Mouse (Mus musculus): ENCODE results near the gene Xpo4. TPM values are rescaled to one million over a fixed set of nuclear protein-coding genes. Genes with fewer than 3 reads are reported as not detected.
A peak's percentile ranks its signal among the peaks of the same experiment; 100 is the strongest.

Xpo4 gene
- polyA plus RNA-seq, 1 experiment from 2014 or later: 18.6 TPM

DNA sequence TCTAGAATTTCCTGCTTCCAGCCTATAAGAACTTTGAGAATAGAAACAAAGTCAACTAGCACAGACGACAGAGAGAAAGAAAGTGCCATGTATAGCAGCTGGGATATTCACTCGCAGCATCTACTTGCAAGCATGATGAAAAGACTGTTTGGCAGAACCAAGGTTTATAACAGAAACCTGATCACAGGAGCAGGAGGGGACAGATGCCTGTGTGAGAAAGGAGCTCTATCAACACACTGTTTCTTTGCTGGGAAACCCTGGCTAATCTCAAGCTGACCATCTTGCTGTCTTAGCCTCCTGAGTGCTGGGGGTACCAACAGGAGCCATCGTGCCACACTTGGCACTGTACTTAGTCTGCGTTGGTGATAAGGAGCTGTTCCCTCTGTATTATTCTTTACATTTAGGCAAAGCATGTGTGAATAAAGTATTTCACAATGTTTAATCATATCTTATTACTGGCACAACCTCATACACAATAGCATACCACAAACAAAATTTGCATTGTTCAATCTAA, 55.4 kb downstream of the Xpo4 start:
- H3K4me2 ChIP-seq (ENCODE audit: low read length): no peak overlapping the region
- 67% methylated on average over 4 of the region's 4 CpGs for WGBS
- ATAC-seq (ENCODE audit: insufficient number of reproducible peaks, insufficient read depth, low FRiP score, low read depth): no peak

DNA sequence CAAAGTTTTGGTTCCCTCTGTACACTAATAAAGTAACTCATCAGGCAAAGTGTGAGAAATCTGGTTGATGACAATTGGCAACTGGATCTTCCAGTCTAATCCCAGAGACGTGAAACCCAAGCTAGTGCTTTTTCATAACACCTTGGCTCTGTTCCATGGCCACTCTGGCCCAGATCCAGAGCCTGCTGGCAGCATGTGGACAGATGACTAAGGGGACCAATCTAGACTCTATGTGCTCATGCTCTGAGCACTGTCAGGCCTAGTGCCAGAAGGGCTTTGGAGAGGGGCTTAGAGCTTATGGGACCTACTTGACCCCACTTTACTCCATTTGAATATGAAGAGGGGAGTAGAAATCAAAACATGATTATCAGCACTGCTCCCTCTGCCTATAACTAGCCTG, 57.7 kb downstream of the Xpo4 start:
- 3% methylated on average over 1 of the region's 1 CpGs for WGBS
- no peak overlapping the region for H3K9ac ChIP-seq (ENCODE audit: low read length)
- peak overlapping the region in 1 of 2 experiments; percentile 51; a peak in 1 of 4 replicates for H3K27ac ChIP-seq (replicated peaks in 1 of 2; ENCODE audit: control insufficient read depth in 1 of 2, insufficient read depth in 1 of 2, low read depth in 2 of 2, low read length in 2 of 2)
- H3K4me3 ChIP-seq (ENCODE audit: control insufficient read depth in 1 of 2, insufficient read depth in 1 of 2, low read depth in 1 of 2, low read length in 2 of 2): no peak overlapping the region
- H3K4me2 ChIP-seq (ENCODE audit: low read length): peak overlapping the region; percentile 26
- H3K4me1 ChIP-seq (ENCODE audit: control insufficient read depth in 2 of 2, insufficient read depth in 2 of 2, low read length in 2 of 2): peaks cover 2 to 17% of the 10 kb centered on the region in 2 experiments
- no peaks in the 10 kb centered on the region for H3K9me3 ChIP-seq (ENCODE audit: control insufficient read depth, low read length)
- ATAC-seq (ENCODE audit: insufficient number of reproducible peaks, insufficient read depth, low FRiP score, low read depth): peak; percentile 95
- peaks cover 23% of the 10 kb centered on the region for H3K36me3 ChIP-seq (ENCODE audit: control insufficient read depth, insufficient read depth, low read length)
- no peaks in the 10 kb centered on the region for H3K27me3 ChIP-seq (ENCODE audit: control insufficient read depth, insufficient read depth, low read length)

More for the DNA sequence above, 55.4 kb downstream of the Xpo4 start:
- Histone ChIP-seq H3K27me3 (ENCODE audit: control insufficient read depth, insufficient read depth, low read length) (no peaks in the 10 kb centered on the region), H3K9me3 (ENCODE audit: control insufficient read depth, low read length) (no peaks in the 10 kb centered on the region), H3K4me1 (ENCODE audit: control insufficient read depth in 2 of 2, insufficient read depth in 2 of 2, low read length in 2 of 2) (peaks cover 2 to 22% of the 10 kb centered on the region in 2 experiments), H3K27ac (replicated peaks in 1 of 2; ENCODE audit: control insufficient read depth in 1 of 2, insufficient read depth in 1 of 2, low read depth in 2 of 2, low read length in 2 of 2) (no peak overlapping the region), H3K36me3 (ENCODE audit: control insufficient read depth, insufficient read depth, low read length) (peaks cover 10% of the 10 kb centered on the region; the same call in 1 of the 2 replicates), H3K9ac (ENCODE audit: low read length) (no peak overlapping the region), H3K4me3 (ENCODE audit: control insufficient read depth in 1 of 2, insufficient read depth in 1 of 2, low read depth in 1 of 2, low read length in 2 of 2) (no peak overlapping the region)

GRCm38 (mm10) chr14:57606663-57607365, 58.4 kb downstream of the Xpo4 start:
- no peaks in the 10 kb centered on the region for H3K27me3 ChIP-seq (ENCODE audit: control insufficient read depth, insufficient read depth, low read length)
- ATAC-seq (ENCODE audit: insufficient number of reproducible peaks, insufficient read depth, low FRiP score, low read depth): no peak
- H3K9me3 ChIP-seq (ENCODE audit: control insufficient read depth, low read length): no peaks in the 10 kb centered on the region
- H3K36me3 ChIP-seq (ENCODE audit: control insufficient read depth, insufficient read depth, low read length): peaks cover 30% of the 10 kb centered on the region
- H3K4me1 ChIP-seq (ENCODE audit: control insufficient read depth in 2 of 2, insufficient read depth in 2 of 2, low read length in 2 of 2): peaks cover 2 to 17% of the 10 kb centered on the region in 2 experiments
- WGBS: 60% methylated on average over 8 of the region's 8 CpGs
- no peak overlapping the region for H3K27ac ChIP-seq (replicated peaks in 1 of 2; ENCODE audit: control insufficient read depth in 1 of 2, insufficient read depth in 1 of 2, low read depth in 2 of 2, low read length in 2 of 2)
- H3K4me3 ChIP-seq (ENCODE audit: control insufficient read depth in 1 of 2, insufficient read depth in 1 of 2, low read depth in 1 of 2, low read length in 2 of 2): no peak overlapping the region
- no peak overlapping the region for H3K9ac ChIP-seq (ENCODE audit: low read length)
- no peak overlapping the region for H3K4me2 ChIP-seq (ENCODE audit: low read length)

GRCm38 (mm10) chr14:57593279-57593678, 72.0 kb downstream of the Xpo4 start:
- no peaks in the 10 kb centered on the region for H3K4me1 ChIP-seq (ENCODE audit: control insufficient read depth in 2 of 2, insufficient read depth in 2 of 2, low read length in 2 of 2)
- no peak overlapping the region for H3K4me3 ChIP-seq (ENCODE audit: control insufficient read depth in 1 of 2, insufficient read depth in 1 of 2, low read depth in 1 of 2, low read length in 2 of 2)
- H3K9ac ChIP-seq (ENCODE audit: low read length): no peak overlapping the region
- H3K4me2 ChIP-seq (ENCODE audit: low read length): no peak overlapping the region
- no peak for ATAC-seq (ENCODE audit: insufficient number of reproducible peaks, insufficient read depth, low FRiP score, low read depth)
- H3K9me3 ChIP-seq (ENCODE audit: control insufficient read depth, low read length): no peaks in the 10 kb centered on the region
- 93% methylated on average over 5 of the region's 5 CpGs for WGBS
- H3K36me3 ChIP-seq (ENCODE audit: control insufficient read depth, insufficient read depth, low read length): peaks cover 82% of the 10 kb centered on the region
- H3K27me3 ChIP-seq (ENCODE audit: control insufficient read depth, insufficient read depth, low read length): no peaks in the 10 kb centered on the region
- H3K27ac ChIP-seq (replicated peaks in 1 of 2; ENCODE audit: control insufficient read depth in 1 of 2, insufficient read depth in 1 of 2, low read depth in 2 of 2, low read length in 2 of 2): no peak overlapping the region

DNA sequence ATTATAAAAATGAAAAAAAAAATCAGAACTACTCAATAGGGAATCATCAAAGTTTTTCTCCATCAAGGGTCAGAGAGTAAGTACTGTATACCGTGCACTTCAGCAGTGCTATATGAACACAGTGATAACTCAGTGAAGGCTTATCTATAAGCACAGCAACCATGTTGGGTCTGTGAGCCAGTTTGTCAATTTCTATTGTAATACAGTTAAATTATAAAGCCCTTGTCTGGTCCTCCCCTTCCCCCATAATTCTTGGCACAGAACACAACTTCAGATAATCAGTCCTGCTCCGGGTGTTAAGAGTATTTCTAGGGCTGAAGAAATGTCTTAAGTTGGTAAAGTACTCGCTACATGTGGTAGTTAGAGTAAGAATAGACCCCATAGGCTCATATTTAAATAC, 73.4 kb downstream of the Xpo4 start:
- H3K9ac ChIP-seq (ENCODE audit: low read length): no peak overlapping the region
- H3K27me3 ChIP-seq (ENCODE audit: control insufficient read depth, insufficient read depth, low read length): no peaks in the 10 kb centered on the region
- no peak overlapping the region for H3K4me3 ChIP-seq (ENCODE audit: control insufficient read depth in 1 of 2, insufficient read depth in 1 of 2, low read depth in 1 of 2, low read length in 2 of 2)
- no peaks in the 10 kb centered on the region for H3K4me1 ChIP-seq (ENCODE audit: control insufficient read depth in 2 of 2, insufficient read depth in 2 of 2, low read length in 2 of 2)
- H3K9me3 ChIP-seq (ENCODE audit: control insufficient read depth, low read length): no peaks in the 10 kb centered on the region
- peaks cover 87% of the 10 kb centered on the region for H3K36me3 ChIP-seq (ENCODE audit: control insufficient read depth, insufficient read depth, low read length)
- no peak for ATAC-seq (ENCODE audit: insufficient number of reproducible peaks, insufficient read depth, low FRiP score, low read depth)
- H3K4me2 ChIP-seq (ENCODE audit: low read length): no peak overlapping the region
- H3K27ac ChIP-seq (replicated peaks in 1 of 2; ENCODE audit: control insufficient read depth in 1 of 2, insufficient read depth in 1 of 2, low read depth in 2 of 2, low read length in 2 of 2): no peak overlapping the region
- 83% methylated on average over 3 of the region's 3 CpGs for WGBS

DNA sequence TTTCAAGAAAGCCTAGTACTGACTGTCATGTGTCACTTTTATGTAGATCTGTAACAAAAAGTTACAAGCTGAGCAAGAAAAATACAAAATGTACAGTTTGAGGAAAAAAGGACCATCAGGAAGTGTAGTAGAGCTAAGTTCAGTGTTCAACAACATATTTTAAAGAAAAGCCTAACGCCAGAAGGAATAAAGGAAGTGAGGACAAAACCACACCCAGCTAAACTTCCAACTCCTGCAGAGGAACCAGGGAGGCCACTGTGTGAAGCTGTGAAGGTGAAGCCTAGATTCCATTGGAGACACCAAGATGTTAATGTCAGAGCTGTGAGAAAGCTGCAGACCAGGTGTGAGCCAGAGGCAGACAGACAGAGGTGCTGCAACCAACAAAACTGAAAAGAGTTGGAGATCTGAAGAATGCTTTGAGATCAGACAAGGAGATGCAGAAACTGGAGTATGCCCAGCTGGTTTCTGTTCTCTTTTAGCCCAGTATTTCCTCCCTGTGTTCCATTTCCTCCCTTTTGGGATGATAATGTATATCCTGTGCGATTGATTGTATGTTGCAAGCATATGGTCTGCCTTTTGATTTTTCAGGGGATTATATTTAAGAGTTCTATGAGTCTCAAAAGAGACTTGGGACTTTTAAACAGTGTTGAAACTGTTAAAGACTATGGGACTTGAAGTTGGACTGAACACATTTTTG, 88.7 kb downstream of the Xpo4 start:
- Histone ChIP-seq H3K27me3 (ENCODE audit: control insufficient read depth, insufficient read depth, low read length) (no peaks in the 10 kb centered on the region), H3K9me3 (ENCODE audit: control insufficient read depth, low read length) (peaks cover 7% of the 10 kb centered on the region), H3K4me1 (ENCODE audit: control insufficient read depth in 2 of 2, insufficient read depth in 2 of 2, low read length in 2 of 2) (no peaks in the 10 kb centered on the region), H3K27ac (replicated peaks in 1 of 2; ENCODE audit: control insufficient read depth in 1 of 2, insufficient read depth in 1 of 2, low read depth in 2 of 2, low read length in 2 of 2) (no peak overlapping the region), H3K4me3 (ENCODE audit: control insufficient read depth in 1 of 2, insufficient read depth in 1 of 2, low read depth in 1 of 2, low read length in 2 of 2) (no peak overlapping the region), H3K36me3 (ENCODE audit: control insufficient read depth, insufficient read depth, low read length) (peaks cover 34% of the 10 kb centered on the region), H3K9ac (ENCODE audit: low read length) (no peak overlapping the region), H3K4me2 (ENCODE audit: low read length) (no peak overlapping the region)
- no peak for ATAC-seq (ENCODE audit: insufficient number of reproducible peaks, insufficient read depth, low FRiP score, low read depth)
- 97% methylated on average over 2 of the region's 2 CpGs for whole genome bisulfite sequencing

DNA sequence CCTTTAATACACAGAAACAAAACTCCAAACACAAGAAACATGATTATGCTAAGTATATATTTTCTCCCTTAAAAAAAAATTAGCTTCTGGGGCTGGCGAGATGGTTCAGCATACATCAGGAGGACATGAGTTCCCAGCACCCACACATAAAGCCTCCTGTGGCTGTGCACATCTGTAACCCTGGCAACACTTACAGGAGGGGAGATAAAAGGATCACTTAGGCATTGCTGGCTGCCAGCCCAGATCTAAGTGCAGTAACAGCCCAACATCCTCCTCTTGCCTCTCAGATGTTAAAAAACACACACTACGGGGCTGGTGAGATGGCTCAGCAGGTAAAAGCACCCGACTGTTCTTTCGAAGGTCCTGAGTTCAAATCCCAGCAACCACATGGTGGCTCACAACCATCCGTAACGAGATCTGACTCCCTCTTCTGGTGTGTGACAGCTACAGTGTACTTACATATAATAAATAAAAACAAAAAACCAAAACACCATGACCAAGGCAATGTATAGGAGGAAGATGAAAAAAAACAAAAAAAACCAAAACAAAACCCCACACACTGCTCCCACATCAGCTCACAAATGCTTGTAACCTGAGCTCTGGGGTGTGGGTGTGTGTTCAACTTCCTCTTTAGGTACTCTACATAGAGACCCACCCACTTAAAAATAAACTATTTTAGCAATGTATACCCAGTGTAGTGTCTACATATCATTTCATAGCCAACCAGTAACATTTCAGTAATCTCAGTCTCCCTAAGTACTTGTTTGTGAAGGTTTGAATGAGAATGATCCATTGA, 90.2 kb downstream of the Xpo4 start:
- Histone ChIP-seq H3K4me2 (ENCODE audit: low read length) (no peak overlapping the region), H3K27me3 (ENCODE audit: control insufficient read depth, insufficient read depth, low read length) (no peaks in the 10 kb centered on the region), H3K9me3 (ENCODE audit: control insufficient read depth, low read length) (peaks cover 7% of the 10 kb centered on the region), H3K36me3 (ENCODE audit: control insufficient read depth, insufficient read depth, low read length) (peaks cover 21% of the 10 kb centered on the region), H3K4me3 (ENCODE audit: control insufficient read depth in 1 of 2, insufficient read depth in 1 of 2, low read depth in 1 of 2, low read length in 2 of 2) (no peak overlapping the region), H3K9ac (ENCODE audit: low read length) (no peak overlapping the region), H3K27ac (replicated peaks in 1 of 2; ENCODE audit: control insufficient read depth in 1 of 2, insufficient read depth in 1 of 2, low read depth in 2 of 2, low read length in 2 of 2) (no peak overlapping the region), H3K4me1 (ENCODE audit: control insufficient read depth in 2 of 2, insufficient read depth in 2 of 2, low read length in 2 of 2) (peaks cover 0 to 2% of the 10 kb centered on the region in 2 experiments; a peak in 1 of 4 replicates)
- 74% methylated on average over 6 of the region's 6 CpGs for WGBS
- no peak for ATAC-seq (ENCODE audit: insufficient number of reproducible peaks, insufficient read depth, low FRiP score, low read depth)

Data from heart, embryonic 14.5 days (tissue).